Mouse (Mus musculus): Measurements from ENCODE around the gene Lin37. TPM values are rescaled to one million over a fixed set of nuclear protein-coding genes. Genes with fewer than 3 reads are reported as not detected.
A peak's percentile ranks its signal among the peaks of the same experiment; 100 is the strongest.

Gene Lin37
- polyA plus RNA-seq, 1 experiment from 2014 or later: 49.2 TPM

DNA sequence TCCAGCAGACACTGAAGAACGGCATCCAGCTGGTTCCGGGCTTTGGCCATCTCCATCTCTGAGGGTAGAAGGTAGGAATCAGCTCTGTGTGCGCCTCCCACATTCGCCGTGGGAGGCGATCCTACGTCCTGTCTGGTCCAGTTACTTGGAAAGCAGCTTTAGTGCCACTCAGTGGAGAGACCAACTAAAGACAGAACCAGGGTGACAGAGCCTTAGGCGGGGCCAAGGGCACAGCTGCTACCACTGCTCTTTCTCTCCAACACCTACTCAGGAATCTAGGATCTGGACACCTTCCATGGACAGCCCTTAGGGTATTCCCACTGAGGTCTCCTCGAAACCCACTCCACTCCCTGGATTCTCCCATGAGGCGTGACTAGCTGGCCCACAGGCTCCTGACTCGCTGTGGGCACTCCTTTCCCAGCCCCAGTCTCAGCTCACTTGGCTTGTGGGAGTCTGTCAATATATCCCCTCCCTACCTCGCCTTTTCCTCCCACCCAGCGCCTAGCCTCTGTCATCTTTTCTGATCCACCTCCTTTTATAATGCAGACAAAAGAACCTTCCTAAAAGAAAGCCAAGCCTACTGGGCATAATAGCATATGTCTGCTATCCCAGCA is 1.6 kb downstream of the Lin37 start:
- WGBS: 88% methylated on average over 13 of the region's 13 CpGs
- Histone ChIP-seq H3K27ac (no peak overlapping the region), H3K4me2 (replicated peaks) (peak overlapping the region; percentile 99), H3K36me3 (replicated peaks; ENCODE audit: control insufficient read depth, insufficient read depth) (peaks cover 30% of the 10 kb centered on the region), H3K9me3 (ENCODE audit: control insufficient read depth, low read length) (no peaks in the 10 kb centered on the region), H3K4me3 (replicated peaks; ENCODE audit: low read length) (peak overlapping the region; percentile 62; the same call in 1 of the 2 replicates), H3K27me3 (ENCODE audit: control insufficient read depth, insufficient read depth, low read length) (peaks cover 8% of the 10 kb centered on the region; the same call in 1 of the 2 replicates), H3K4me1 (replicated peaks; ENCODE audit: control insufficient read depth, insufficient read depth, low read length) (peaks cover 27% of the 10 kb centered on the region), H3K9ac (no peak overlapping the region)
- ATAC-seq (ENCODE audit: low FRiP score) (no peak), DNase-seq (ENCODE audit: low spot score) (no peak)

DNA sequence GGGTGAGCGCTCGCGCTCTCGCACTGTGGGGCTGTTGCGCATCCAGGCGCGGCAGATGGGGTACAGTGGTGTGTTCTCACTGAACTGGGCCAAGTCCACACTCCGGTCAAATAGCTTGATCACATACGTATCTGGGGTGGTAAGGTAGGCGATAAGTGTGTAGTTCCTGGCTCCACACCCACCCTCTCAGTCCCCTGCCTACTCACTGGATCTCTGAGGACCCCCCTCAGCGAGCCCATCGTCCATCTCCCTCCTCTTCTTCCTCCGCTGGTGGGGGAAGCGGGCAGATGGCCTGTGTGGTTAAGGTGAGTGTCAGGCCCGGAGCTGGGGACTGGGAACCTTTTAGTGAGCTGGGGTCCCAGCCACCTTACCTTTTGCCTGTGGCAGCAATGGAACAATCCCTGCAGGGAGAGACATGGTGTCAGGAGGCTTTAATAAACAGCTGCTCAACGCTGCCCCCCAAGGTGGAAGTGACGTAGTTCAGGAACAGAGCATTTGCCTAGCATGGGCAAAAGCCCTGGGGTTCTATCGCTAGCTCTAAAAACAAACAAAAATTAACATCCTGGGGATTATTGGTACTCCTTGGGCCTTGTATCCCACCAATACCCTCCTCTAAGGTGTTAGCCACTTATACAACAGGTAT is 2.6 kb downstream of the Lin37 start:
- Histone ChIP-seq H3K27ac (no peak overlapping the region), H3K9ac (no peak overlapping the region), H3K9me3 (ENCODE audit: control insufficient read depth, low read length) (no peaks in the 10 kb centered on the region), H3K27me3 (ENCODE audit: control insufficient read depth, insufficient read depth, low read length) (peaks cover 8% of the 10 kb centered on the region; the same call in 1 of the 2 replicates), H3K4me2 (replicated peaks) (no peak overlapping the region), H3K4me3 (replicated peaks; ENCODE audit: low read length) (no peak overlapping the region), H3K4me1 (replicated peaks; ENCODE audit: control insufficient read depth, insufficient read depth, low read length) (peaks cover 29% of the 10 kb centered on the region), H3K36me3 (replicated peaks; ENCODE audit: control insufficient read depth, insufficient read depth) (peaks cover 30% of the 10 kb centered on the region)
- 94% methylated on average over 18 of the region's 18 CpGs for WGBS
- ATAC-seq (ENCODE audit: low FRiP score) (no peak), DNase-seq (ENCODE audit: low spot score) (no peak)

DNA sequence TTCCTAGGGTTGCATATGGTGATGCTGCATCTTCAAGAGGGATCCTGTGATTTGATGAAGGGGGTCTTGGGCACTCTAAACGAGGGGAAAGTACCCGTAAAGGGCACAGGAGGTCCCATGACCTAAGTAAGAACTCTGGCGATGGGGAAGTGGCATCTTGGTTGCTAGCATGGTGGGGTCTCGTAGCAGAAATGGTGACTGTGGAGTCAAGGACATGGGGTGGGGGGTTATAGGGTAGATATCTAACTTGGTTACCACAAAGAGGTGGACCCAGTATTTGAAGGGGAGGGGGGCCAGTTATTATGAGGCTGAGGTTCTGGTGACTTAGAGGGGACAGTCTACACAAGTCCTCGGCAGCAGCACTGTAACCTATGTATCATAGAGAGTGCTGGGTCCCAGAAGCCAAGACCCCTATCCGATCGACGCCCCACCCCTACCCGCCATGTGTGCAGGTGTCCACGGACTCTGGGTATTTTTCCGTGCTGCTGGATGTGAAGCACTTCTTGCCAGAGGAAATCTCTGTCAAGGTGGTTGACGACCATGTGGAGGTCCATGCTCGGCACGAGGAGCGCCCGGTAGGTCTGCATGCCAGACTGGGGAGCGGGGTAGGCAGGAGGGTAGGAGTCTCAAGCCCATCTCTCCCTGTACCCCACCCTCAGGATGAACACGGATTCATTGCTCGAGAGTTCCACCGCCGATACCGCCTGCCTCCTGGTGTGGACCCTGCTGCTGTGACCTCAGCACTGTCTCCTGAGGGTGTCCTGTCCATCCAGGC is 5.6 kb downstream of the Lin37 start:
- no peak for ATAC-seq (ENCODE audit: low FRiP score)
- no peak overlapping the region for H3K4me3 ChIP-seq (replicated peaks; ENCODE audit: low read length)
- DNase-seq (ENCODE audit: low spot score): no peak

DNA sequence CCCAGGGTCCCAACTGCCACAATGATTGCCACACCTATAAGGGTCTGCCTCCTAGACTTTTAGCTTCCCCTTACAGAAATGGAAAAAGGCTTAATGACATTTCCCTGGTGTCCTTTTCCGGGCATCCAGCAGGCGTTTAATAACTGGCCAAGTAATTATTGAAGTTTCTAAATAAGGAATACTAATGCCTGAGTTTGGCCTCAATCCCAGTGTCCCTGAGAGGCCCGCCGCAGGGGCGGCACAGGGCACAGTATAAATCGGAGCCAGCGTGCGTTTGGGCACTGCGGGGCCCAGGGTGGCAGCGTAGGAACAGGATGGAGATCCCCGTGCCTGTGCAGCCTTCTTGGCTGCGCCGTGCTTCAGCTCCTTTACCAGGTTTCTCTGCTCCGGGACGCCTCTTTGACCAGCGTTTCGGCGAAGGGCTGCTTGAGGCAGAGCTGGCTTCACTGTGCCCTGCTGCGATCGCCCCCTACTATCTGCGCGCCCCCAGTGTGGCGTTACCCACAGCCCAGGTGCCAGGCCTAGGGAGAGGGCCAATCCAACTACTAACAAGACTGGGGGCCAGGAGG is 6.5 kb downstream of the Lin37 start:
- WGBS: 7% methylated on average over 23 of the region's 23 CpGs
- Histone ChIP-seq H3K4me3 (replicated peaks; ENCODE audit: low read length) (peak overlapping the region; percentile 54), H3K4me2 (replicated peaks) (peak overlapping the region; percentile 74), H3K27ac (peak overlapping the region; percentile 61; the same call in 1 of the 2 replicates), H3K4me1 (replicated peaks; ENCODE audit: control insufficient read depth, insufficient read depth, low read length) (peaks cover 14% of the 10 kb centered on the region), H3K27me3 (ENCODE audit: control insufficient read depth, insufficient read depth, low read length) (peaks cover 8% of the 10 kb centered on the region; the same call in 1 of the 2 replicates), H3K36me3 (replicated peaks; ENCODE audit: control insufficient read depth, insufficient read depth) (peaks cover 36% of the 10 kb centered on the region), H3K9me3 (ENCODE audit: control insufficient read depth, low read length) (no peaks in the 10 kb centered on the region), H3K9ac (peak overlapping the region; percentile 50; the same call in 1 of the 2 replicates)
- no peak for DNase-seq (ENCODE audit: low spot score)
- no peak for ATAC-seq (ENCODE audit: low FRiP score)

More for the DNA sequence above, 5.6 kb downstream of the Lin37 start:
- Histone ChIP-seq H3K27ac (no peak overlapping the region), H3K27me3 (ENCODE audit: control insufficient read depth, insufficient read depth, low read length) (peaks cover 8% of the 10 kb centered on the region; the same call in 1 of the 2 replicates), H3K9ac (no peak overlapping the region), H3K4me2 (replicated peaks) (peak overlapping the region; percentile 74), H3K9me3 (ENCODE audit: control insufficient read depth, low read length) (no peaks in the 10 kb centered on the region), H3K36me3 (replicated peaks; ENCODE audit: control insufficient read depth, insufficient read depth) (peaks cover 30% of the 10 kb centered on the region), H3K4me1 (replicated peaks; ENCODE audit: control insufficient read depth, insufficient read depth, low read length) (peaks cover 23% of the 10 kb centered on the region)
- 87% methylated on average over 22 of the region's 22 CpGs for WGBS

DNA sequence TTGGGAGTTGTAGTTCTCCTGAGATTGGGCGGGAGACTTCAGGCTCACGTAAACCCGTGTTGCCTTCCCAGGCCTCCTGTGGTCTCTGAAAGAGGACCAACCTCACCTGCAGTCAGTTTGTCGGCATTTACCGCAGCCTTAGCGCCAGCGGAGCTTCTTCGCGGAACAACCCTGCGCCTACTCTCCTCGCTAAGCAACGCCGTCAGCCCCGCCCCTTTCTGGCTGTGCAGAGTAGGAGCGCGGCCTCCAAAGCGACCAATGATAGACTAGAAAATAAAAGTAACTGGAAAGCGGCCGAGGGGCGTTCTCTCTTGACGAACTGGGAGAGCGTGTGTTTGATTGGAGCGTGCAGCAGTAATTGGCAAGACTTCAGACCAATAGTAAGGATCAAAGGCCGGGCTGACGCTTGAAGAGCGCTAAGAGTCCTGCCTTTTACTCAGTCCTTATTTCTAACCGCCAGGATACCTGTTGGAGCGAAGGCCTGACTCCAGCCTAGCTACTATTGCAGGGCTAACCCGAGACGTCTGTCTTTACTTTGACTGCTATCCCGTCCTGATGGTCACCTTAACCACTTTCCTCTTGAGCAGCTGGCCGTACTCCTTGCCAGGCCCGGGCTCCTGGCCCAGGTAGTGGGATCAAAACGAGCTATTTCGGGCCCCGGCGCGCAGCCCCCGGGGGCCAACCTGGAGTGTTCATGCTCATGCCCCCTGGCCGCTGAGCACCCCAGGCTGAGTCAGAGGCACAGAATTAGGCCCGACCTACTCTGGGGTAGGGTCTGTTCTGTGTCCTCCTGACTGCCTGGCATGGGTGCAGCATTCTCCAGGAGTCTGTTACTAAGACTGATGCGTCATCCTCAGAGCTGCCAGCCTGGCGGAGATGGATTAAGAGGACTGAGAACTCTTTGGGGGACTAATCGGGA is 7.3 kb downstream of the Lin37 start, which contains the start of the genes Hspb6 and Proser3:
Gene Hspb6 (plus strand): TSS at position 77 of the 919 bp plus-strand sequence.
Gene Proser3 (minus strand): TSS at position 198 of the 919 bp plus-strand sequence.
- H3K9ac ChIP-seq: peak within 1 kb of the TSS; percentile 58
- H3K4me3 ChIP-seq (replicated peaks; ENCODE audit: low read length): peak within 1 kb of the TSS; percentile 54
- WGBS: under 1% methylated on average over 44 of the region's 44 CpGs
- H3K36me3 ChIP-seq (replicated peaks; ENCODE audit: control insufficient read depth, insufficient read depth): peaks cover 36% of the 10 kb centered on the region
- H3K27ac ChIP-seq: peak within 1 kb of the TSS; percentile 91
- DNase-seq (ENCODE audit: low spot score) (peak; percentile 97), ATAC-seq (ENCODE audit: low FRiP score) (peak; percentile 95)
- no peaks in the 10 kb centered on the region for H3K9me3 ChIP-seq (ENCODE audit: control insufficient read depth, low read length)
- H3K4me1 ChIP-seq (replicated peaks; ENCODE audit: control insufficient read depth, insufficient read depth, low read length): peaks cover 13% of the 10 kb centered on the region
- H3K4me2 ChIP-seq (replicated peaks): peak within 1 kb of the TSS; percentile 74
- H3K27me3 ChIP-seq (ENCODE audit: control insufficient read depth, insufficient read depth, low read length): peaks cover 8% of the 10 kb centered on the region; the same call in 1 of the 2 replicates

DNA sequence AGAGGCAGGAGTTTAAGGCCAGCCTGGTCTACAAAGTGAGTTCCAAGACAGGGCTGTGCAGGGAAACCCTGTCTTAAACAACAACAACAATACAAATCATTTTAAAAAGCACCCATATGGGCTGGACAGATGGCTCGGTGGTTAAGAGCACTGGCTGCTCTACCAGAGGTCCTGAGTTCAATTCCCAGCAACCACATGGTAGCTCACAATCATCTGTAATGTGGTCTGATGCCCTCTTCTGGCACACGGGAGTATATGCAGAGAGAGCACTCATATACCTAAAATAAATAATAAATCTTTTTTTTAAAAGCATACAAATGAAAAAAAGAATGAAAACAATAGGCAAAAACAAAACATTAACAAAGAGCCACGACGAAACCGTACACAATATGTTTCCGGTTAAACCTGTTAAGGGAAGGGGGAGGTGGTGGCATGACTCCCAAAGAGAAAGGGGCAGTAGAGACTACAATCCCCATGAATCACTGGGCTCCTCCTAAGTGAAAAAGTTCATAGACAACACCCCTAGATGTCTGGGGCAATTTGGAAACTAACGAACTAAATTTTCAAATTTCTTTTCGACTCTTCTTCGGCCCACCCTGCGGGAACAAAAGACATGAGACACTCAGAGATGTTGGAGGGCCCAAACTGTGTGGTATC is 8.1 kb downstream of the Lin37 start:
- 4% methylated on average over 10 of the region's 10 CpGs for WGBS
- Histone ChIP-seq H3K36me3 (replicated peaks; ENCODE audit: control insufficient read depth, insufficient read depth) (peaks cover 34% of the 10 kb centered on the region), H3K4me3 (replicated peaks; ENCODE audit: low read length) (peak overlapping the region; percentile 54), H3K9ac (peak overlapping the region; percentile 58), H3K4me1 (replicated peaks; ENCODE audit: control insufficient read depth, insufficient read depth, low read length) (peaks cover 13% of the 10 kb centered on the region), H3K27me3 (ENCODE audit: control insufficient read depth, insufficient read depth, low read length) (peaks cover 8% of the 10 kb centered on the region; the same call in 1 of the 2 replicates), H3K4me2 (replicated peaks) (peak overlapping the region; percentile 74), H3K9me3 (ENCODE audit: control insufficient read depth, low read length) (no peaks in the 10 kb centered on the region), H3K27ac (peak overlapping the region; percentile 91)
- ATAC-seq (ENCODE audit: low FRiP score) (peak; percentile 58), DNase-seq (ENCODE audit: low spot score) (peak; percentile 82)

DNA sequence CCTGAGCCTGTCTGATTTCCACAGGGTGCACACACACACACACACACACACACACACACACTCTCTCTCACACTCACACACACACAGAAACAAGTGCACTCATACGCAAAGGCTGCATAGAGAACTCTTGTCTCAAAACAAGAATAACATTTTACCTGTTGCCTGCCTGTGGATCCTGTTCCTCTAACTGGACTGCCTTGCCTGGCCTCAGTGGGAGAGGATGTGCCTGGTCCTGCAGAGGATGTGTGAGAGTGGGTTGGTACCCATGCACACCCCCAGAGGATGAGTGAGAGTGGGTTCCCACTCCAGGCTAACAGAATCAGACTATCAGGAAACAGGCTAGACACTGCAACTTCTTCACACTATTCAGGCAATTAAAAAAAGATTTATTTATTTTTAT is 9.0 kb downstream of the Lin37 start:
- Histone ChIP-seq H3K9me3 (ENCODE audit: control insufficient read depth, low read length) (no peaks in the 10 kb centered on the region), H3K4me1 (replicated peaks; ENCODE audit: control insufficient read depth, insufficient read depth, low read length) (peaks cover 13% of the 10 kb centered on the region), H3K27ac (no peak overlapping the region), H3K4me2 (replicated peaks) (no peak overlapping the region), H3K4me3 (replicated peaks; ENCODE audit: low read length) (no peak overlapping the region), H3K36me3 (replicated peaks; ENCODE audit: control insufficient read depth, insufficient read depth) (peaks cover 33% of the 10 kb centered on the region), H3K27me3 (ENCODE audit: control insufficient read depth, insufficient read depth, low read length) (peaks cover 8% of the 10 kb centered on the region; the same call in 1 of the 2 replicates), H3K9ac (no peak overlapping the region)
- DNase-seq (ENCODE audit: low spot score) (no peak), ATAC-seq (ENCODE audit: low FRiP score) (no peak)
- WGBS: 96% methylated on average over 1 of the region's 1 CpGs

DNA sequence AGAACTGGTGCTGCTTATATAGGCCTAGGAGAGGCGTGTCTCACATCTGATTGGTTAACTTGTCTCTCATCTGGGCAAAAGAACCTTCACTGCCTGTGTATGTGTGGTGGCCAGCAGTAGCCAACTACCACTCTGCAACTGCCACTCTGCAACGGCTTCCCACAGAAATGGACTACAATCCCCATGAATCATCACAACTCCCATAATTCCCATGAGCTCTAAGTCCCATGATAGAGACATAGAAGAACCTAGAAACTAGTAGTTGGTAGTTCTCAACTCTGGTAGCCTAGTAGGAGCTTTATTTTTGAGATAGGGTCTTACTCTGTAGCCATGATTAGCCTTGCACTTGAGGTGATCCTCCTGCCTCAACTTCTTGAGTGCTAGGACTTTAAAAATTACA is 9.8 kb downstream of the Lin37 start:
- Histone ChIP-seq H3K27ac (no peak overlapping the region), H3K4me3 (replicated peaks; ENCODE audit: low read length) (no peak overlapping the region), H3K9ac (no peak overlapping the region), H3K9me3 (ENCODE audit: control insufficient read depth, low read length) (no peaks in the 10 kb centered on the region), H3K27me3 (ENCODE audit: control insufficient read depth, insufficient read depth, low read length) (peaks cover 8% of the 10 kb centered on the region; the same call in 1 of the 2 replicates), H3K4me1 (replicated peaks; ENCODE audit: control insufficient read depth, insufficient read depth, low read length) (peaks cover 13% of the 10 kb centered on the region), H3K4me2 (replicated peaks) (no peak overlapping the region), H3K36me3 (replicated peaks; ENCODE audit: control insufficient read depth, insufficient read depth) (peaks cover 26% of the 10 kb centered on the region)
- DNase-seq (ENCODE audit: low spot score): no peak
- ATAC-seq (ENCODE audit: low FRiP score): no peak
- WGBS: 83% methylated on average over 2 of the region's 2 CpGs

Data from hindbrain, embryonic 14.5 days (tissue).